Mouse (Mus musculus) midbrain, embryonic 12.5 days (tissue): ENCODE results near the gene Cth. TPM values are rescaled to one million over a fixed set of nuclear protein-coding genes. Genes with fewer than 3 reads are reported as not detected.

ENCODE experiments used
- ATAC-seq: fragments of 200-750 bp; cut with Nextera tagmentation; 2 replicates; pipeline ENCODE4 v1.8.0; 2017; ENCODE audit warnings: low read depth, moderate TSS enrichment, moderate library complexity; ENCODE audit not compliant: low FRiP score
- H3K27ac ChIP-seq: fragments of 300-500 bp; sonication (generic); replicated peaks from 2 replicates; pipeline ENCODE4 v1.5.1; 2016; ENCODE audit warnings: mild to moderate bottlenecking
- H3K27me3 ChIP-seq: fragments of 300-500 bp; sonication (generic); 2 replicates; pipeline ENCODE4 v1.6.1; 2016; ENCODE audit warnings: mild to moderate bottlenecking
- H3K36me3 ChIP-seq: fragments of 300-500 bp; sonication (generic); 2 replicates; pipeline ENCODE4 v1.6.1; 2016
- H3K4me1 ChIP-seq: fragments of 300-500 bp; sonication (generic); 2 replicates; pipeline ENCODE4 v1.6.1; 2016
- H3K4me2 ChIP-seq: fragments of 300-500 bp; sonication (generic); replicated peaks from 2 replicates; pipeline ENCODE4 v1.6.1; 2016; ENCODE audit warnings: mild to moderate bottlenecking, moderate library complexity
- H3K4me3 ChIP-seq: fragments of 300-500 bp; sonication (generic); 2 replicates; pipeline ENCODE4 v1.5.1; 2016; ENCODE audit warnings: mild to moderate bottlenecking
- H3K9ac ChIP-seq: fragments of 300-500 bp; sonication (generic); replicated peaks from 2 replicates; pipeline ENCODE4 v1.6.1; 2016; ENCODE audit warnings: mild to moderate bottlenecking, moderate library complexity
- H3K9me3 ChIP-seq: fragments of 300-500 bp; sonication (generic); 2 replicates; pipeline ENCODE4 v1.6.1; 2016; ENCODE audit warnings: mild to moderate bottlenecking
- WGBS: fragments of 180-500 bp; shearing (Covaris S2); methylation state at CpG from one replicate; pipeline ENCODE4 v1.1.7; 2016; 5-methylcytosine and 5-hydroxymethylcytosine counted together
- polyA plus RNA-seq: library from polyadenylated mRNA; unstranded; fragments of >200 nt; fragmentation: Nextera tagmentation; extraction: Ambion mirVana; gene quantifications from 2 replicates; pipeline ENCODE4 v1.2.1, GENCODE M21; 2016

The Cth gene
- polyA plus RNA-seq, 1 experiment from 2014 or later = 7.4 TPM

- H3K4me1 ChIP-seq = no peaks in the 10 kb centered on the region
- H3K36me3 ChIP-seq = no peaks in the 10 kb centered on the region
- H3K27me3 ChIP-seq = no peaks in the 10 kb centered on the region
- no peak overlapping the region for H3K9ac ChIP-seq
- 77% methylated on average over 3 of the region's 3 CpGs for WGBS
- H3K4me2 ChIP-seq = no peak overlapping the region
- no peaks in the 10 kb centered on the region for H3K9me3 ChIP-seq
- H3K27ac ChIP-seq = no peak overlapping the region
- no peak overlapping the region for H3K4me3 ChIP-seq
- no peak for ATAC-seq
Measured at GRCm38 (mm10) chr3:157908166-157908565, 16.7 kb downstream of the Cth start.

- Histone ChIP-seq H3K4me3 (no peak overlapping the region), H3K4me1 (no peaks in the 10 kb centered on the region), H3K27ac (no peak overlapping the region), H3K9ac (no peak overlapping the region), H3K36me3 (no peaks in the 10 kb centered on the region), H3K4me2 (no peak overlapping the region), H3K9me3 (no peaks in the 10 kb centered on the region), H3K27me3 (no peaks in the 10 kb centered on the region)
- WGBS = 93% methylated on average over 5 of the region's 5 CpGs
- no peak for ATAC-seq
Measured at GRCm38 (mm10) chr3:157901721-157902120, 23.2 kb downstream of the Cth start.

GRCm38 (mm10) chr3:157899986-157900385 lies 24.9 kb downstream of the Cth start:
- Histone ChIP-seq H3K27me3 (no peaks in the 10 kb centered on the region), H3K4me1 (no peaks in the 10 kb centered on the region), H3K9ac (no peak overlapping the region), H3K4me2 (no peak overlapping the region), H3K4me3 (no peak overlapping the region), H3K36me3 (no peaks in the 10 kb centered on the region), H3K9me3 (no peaks in the 10 kb centered on the region), H3K27ac (no peak overlapping the region)
- 94% methylated on average over 1 of the region's 1 CpGs for WGBS
- no peak for ATAC-seq

DNA sequence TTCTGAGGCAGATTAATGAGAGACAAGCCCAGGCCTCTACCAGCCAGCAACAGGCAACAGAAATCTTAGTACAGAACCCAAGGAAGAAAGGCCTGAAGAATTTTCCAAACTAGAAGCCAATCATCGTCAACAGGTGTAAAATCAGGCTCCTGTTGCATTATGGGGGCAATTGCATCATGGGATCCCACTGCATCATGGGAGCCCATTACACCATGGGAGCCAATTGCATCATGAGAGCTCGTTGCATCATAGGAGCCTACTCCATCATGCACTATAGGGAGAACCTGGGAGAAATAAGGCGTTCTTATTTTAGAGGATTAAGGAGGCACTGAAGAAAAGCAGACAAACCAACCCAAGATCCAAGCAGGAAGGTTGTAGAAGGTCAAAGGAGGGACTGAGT lies 27.2 kb downstream of the Cth start:
- Histone ChIP-seq H3K36me3 (no peaks in the 10 kb centered on the region), H3K9ac (no peak overlapping the region), H3K4me3 (no peak overlapping the region), H3K9me3 (no peaks in the 10 kb centered on the region), H3K27ac (no peak overlapping the region), H3K27me3 (no peaks in the 10 kb centered on the region), H3K4me1 (no peaks in the 10 kb centered on the region), H3K4me2 (no peak overlapping the region)
- WGBS = 85% methylated on average over 3 of the region's 3 CpGs
- ATAC-seq = no peak

- ATAC-seq = no peak
- H3K27me3 ChIP-seq = no peaks in the 10 kb centered on the region
Measured at GRCm38 (mm10) chr3:157891819-157892218, 33.1 kb downstream of the Cth start.

DNA sequence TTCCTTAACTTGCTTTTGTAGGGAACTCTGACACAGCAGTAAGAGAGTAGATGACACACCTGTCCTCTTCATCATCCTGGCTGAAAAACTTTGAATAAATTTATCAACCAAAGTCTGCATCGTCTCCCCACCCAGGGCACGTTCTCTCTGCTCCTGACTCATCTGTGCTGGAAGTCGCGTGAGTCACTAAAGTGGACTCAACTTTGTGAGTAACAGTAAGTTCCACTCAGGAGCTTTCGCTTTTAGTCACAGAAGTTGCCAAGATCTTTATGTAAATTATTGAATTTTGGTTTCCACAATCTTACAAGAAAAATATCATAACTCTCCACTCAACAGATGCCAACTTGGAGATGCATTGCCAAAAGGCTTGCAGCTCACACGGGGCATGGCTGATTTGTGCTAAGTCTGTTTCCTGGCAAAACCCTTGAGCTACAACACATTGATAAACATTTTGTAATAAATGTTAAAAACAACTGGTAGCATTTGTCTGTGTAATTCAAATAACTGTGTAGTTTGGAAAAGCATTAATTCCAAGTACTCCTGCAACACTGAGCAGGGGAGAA lies 40.7 kb downstream of the Cth start:
- ATAC-seq = no peak
- Histone ChIP-seq H3K27me3 (no peaks in the 10 kb centered on the region), H3K4me2 (no peak overlapping the region), H3K4me3 (no peak overlapping the region), H3K9ac (no peak overlapping the region), H3K27ac (no peak overlapping the region), H3K36me3 (no peaks in the 10 kb centered on the region), H3K9me3 (no peaks in the 10 kb centered on the region), H3K4me1 (no peaks in the 10 kb centered on the region)
- 90% methylated on average over 6 of the region's 6 CpGs for WGBS

More at GRCm38 (mm10) chr3:157891819-157892218, 33.1 kb downstream of the Cth start:
- no peak overlapping the region for H3K9ac ChIP-seq
- no peaks in the 10 kb centered on the region for H3K36me3 ChIP-seq
- no peak overlapping the region for H3K4me3 ChIP-seq
- no peaks in the 10 kb centered on the region for H3K9me3 ChIP-seq
- no peak overlapping the region for H3K27ac ChIP-seq
- H3K4me1 ChIP-seq = no peaks in the 10 kb centered on the region
- H3K4me2 ChIP-seq = no peak overlapping the region

DNA sequence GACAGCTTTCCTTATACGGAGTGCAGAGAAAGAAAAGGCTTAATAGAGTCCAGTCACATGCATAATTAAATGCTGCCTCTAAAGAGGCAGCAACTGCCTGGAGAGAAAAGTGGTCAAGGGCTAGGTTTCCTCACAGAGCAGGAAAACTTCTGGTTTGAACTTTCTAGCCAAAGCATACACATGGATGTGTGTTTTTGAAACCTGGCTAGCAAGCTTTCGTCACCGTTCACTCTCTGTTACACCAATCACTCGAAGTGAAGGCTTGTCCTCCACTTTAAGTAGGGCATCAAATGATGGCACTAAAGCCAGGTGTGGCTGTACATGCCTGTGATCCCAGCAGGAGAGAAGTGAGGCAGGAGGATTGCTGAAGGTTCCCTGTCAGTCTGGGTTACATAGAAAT lies 41.8 kb downstream of the Cth start:
- H3K4me1 ChIP-seq = no peaks in the 10 kb centered on the region
- 80% methylated on average over 4 of the region's 4 CpGs for WGBS
- H3K36me3 ChIP-seq = no peaks in the 10 kb centered on the region
- no peaks in the 10 kb centered on the region for H3K27me3 ChIP-seq
- H3K27ac ChIP-seq = no peak overlapping the region
- ATAC-seq = no peak
- H3K9ac ChIP-seq = no peak overlapping the region
- H3K9me3 ChIP-seq = no peaks in the 10 kb centered on the region
- no peak overlapping the region for H3K4me2 ChIP-seq
- H3K4me3 ChIP-seq = no peak overlapping the region

DNA sequence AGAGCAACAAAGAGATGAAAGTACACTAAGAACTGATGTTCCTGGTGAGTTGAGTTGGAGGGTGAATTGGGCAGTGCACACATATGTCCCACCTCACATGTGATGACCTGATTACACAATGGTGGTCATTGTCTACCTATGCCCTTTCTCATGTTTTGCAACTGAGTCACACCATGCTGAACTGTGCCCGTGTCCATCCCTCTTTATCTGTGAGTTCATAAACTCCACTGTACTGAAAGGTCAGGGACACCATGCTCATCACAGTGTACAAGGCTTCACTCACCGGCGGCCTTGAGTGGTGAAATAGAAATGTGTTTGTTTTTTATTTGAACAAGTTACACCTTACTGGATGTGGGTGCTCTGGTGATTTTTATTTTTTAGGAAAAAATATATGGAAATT lies 42.9 kb downstream of the Cth start:
- 97% methylated on average over 3 of the region's 3 CpGs for WGBS
- no peaks in the 10 kb centered on the region for H3K4me1 ChIP-seq
- ATAC-seq = 0 out of 2 replicates have a peak, but pooled peaks have one; percentile 11

DNA sequence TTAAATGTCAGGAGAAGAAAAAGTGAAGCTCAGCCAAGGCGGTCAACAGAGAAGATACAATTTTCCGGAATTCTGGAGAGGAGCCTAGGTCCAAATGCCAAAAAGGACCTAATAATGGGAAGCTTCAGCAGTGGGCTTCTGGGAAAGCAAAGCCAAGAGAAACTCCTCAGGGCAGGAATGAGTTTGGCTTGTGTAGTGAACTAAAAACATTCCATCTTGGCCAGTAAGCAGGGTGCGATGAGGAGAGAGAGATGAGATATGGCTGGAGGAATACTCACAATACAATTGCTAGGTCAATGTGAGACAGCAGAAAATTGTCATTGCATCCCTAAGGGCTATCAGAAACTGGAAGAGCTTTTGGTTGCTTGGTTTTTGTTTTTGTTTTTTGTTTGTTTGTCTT lies 43.9 kb downstream of the Cth start:
- Histone ChIP-seq H3K4me3 (no peak overlapping the region), H3K27ac (no peak overlapping the region), H3K4me1 (no peaks in the 10 kb centered on the region), H3K9me3 (no peaks in the 10 kb centered on the region), H3K9ac (no peak overlapping the region), H3K27me3 (no peaks in the 10 kb centered on the region), H3K36me3 (no peaks in the 10 kb centered on the region), H3K4me2 (no peak overlapping the region)
- 95% methylated on average over 3 of the region's 3 CpGs for WGBS
- no peak for ATAC-seq

More for the DNA sequence above, 42.9 kb downstream of the Cth start:
- Histone ChIP-seq H3K4me3 (no peak overlapping the region), H3K36me3 (no peaks in the 10 kb centered on the region), H3K9ac (no peak overlapping the region), H3K27ac (no peak overlapping the region), H3K4me2 (no peak overlapping the region), H3K27me3 (no peaks in the 10 kb centered on the region), H3K9me3 (no peaks in the 10 kb centered on the region)

DNA sequence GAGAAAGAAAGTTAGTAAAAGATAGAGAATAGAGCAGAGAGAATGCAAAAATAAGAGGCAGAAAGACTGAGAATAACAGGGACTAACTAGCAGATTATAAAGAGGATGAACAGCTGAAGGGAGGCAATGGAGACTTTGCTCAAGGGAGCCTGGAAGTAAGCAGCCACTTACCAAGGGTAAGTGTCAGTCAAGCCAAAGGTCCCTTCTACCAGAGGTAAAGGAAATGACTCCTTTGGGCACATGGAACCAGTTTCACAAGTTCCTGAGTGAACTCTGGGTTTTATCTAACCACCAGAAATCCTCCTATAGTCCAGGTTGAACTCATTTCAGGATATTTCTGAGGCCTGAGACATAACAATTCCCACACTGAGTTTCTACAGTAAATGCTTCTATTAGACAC lies 47.0 kb downstream of the Cth start:
- no peak for ATAC-seq
- H3K36me3 ChIP-seq = no peaks in the 10 kb centered on the region
- no peak overlapping the region for H3K27ac ChIP-seq

DNA sequence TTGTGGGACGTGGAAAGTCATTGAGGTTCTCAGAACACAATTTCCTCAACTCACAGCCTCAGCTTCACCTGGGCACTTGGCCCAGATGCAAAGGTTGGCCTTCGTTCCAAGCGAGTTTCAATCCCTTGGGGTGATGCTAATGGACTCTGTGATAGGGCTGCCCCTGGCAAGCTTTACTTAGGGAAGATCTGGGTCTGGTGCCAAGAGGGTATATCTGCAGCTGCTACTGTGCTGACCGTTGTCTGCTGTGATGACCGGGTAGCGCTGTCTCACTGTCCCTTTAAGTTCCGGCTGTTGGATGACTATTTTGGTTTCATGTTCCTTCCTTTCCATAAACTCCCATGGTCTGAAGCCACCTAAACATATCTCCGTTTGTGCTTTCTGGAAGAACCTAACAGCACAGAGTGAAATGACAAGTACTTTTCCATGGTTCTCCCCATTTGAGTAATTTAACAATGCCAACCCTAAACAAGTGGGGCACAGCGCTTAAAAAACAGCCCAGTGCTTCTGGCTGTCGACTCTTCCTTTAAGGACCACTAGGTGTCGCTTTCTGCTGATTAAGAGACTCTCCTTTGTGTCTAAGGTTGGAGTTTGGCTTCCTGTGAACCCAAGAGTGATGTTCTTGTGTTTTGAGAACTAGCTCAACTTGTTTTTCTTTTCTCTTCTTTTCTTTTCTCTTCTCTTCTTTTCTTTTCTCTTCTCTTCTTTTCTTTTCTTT lies 48.3 kb downstream of the Cth start:
- Histone ChIP-seq H3K27me3 (no peaks in the 10 kb centered on the region), H3K4me2 (no peak overlapping the region), H3K4me1 (no peaks in the 10 kb centered on the region), H3K9ac (no peak overlapping the region), H3K9me3 (no peaks in the 10 kb centered on the region), H3K4me3 (no peak overlapping the region), H3K36me3 (no peaks in the 10 kb centered on the region), H3K27ac (no peak overlapping the region)
- ATAC-seq = peak; percentile 79
- WGBS = 54% methylated on average over 11 of the region's 11 CpGs

More for the DNA sequence above, 47.0 kb downstream of the Cth start:
- H3K4me1 ChIP-seq = no peaks in the 10 kb centered on the region
- H3K4me2 ChIP-seq = no peak overlapping the region
- H3K27me3 ChIP-seq = no peaks in the 10 kb centered on the region
- H3K4me3 ChIP-seq = no peak overlapping the region
- H3K9me3 ChIP-seq = no peaks in the 10 kb centered on the region
- no peak overlapping the region for H3K9ac ChIP-seq

DNA sequence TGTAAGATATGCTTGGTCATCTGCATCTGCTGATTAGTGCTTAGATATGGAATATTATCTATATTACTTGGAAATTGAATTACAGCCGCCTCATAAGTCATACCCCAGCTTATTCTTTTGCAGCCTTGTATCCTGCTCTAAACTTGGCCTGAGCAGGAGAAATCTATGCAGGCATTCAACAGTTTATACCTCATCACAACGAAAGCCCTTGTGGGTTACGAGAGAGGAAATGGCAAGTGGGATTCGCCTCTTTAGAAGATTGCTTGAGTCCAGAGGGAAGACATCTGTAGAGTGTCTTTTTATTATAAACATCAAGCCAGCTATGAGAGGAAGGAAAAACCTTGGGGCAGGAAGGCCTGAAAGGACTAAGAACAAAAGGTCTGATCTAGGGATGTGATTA lies 52.0 kb downstream of the Cth start:
- Histone ChIP-seq H3K36me3 (no peaks in the 10 kb centered on the region), H3K4me1 (no peaks in the 10 kb centered on the region), H3K9ac (no peak overlapping the region), H3K27ac (no peak overlapping the region), H3K4me3 (no peak overlapping the region), H3K4me2 (no peak overlapping the region), H3K27me3 (no peaks in the 10 kb centered on the region), H3K9me3 (no peaks in the 10 kb centered on the region)
- no peak for ATAC-seq
- 85% methylated on average over 4 of the region's 4 CpGs for WGBS

DNA sequence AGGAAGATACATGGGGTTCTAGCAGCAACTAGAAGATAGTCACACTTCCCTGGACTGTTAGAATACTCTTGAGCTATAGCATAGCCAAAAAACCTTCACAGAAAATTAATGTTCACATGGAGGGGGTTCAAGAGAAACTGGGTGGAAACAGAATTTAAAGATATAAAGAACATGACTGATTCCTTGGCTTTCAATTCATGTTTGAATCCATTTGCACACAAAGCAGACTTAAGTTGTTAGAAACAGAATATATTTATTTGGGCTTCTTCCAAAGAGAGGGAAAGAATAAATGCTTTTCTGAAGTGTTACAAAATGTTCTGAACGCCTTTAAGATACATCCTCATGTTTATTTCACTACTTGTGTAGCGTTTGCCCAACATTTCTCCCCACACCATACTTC lies 57.0 kb downstream of the Cth start:
- Histone ChIP-seq H3K4me3 (no peak overlapping the region), H3K4me1 (no peaks in the 10 kb centered on the region), H3K36me3 (no peaks in the 10 kb centered on the region), H3K27me3 (no peaks in the 10 kb centered on the region), H3K9me3 (no peaks in the 10 kb centered on the region), H3K9ac (no peak overlapping the region), H3K4me2 (no peak overlapping the region), H3K27ac (no peak overlapping the region)
- WGBS = 79% methylated on average over 2 of the region's 2 CpGs
- ATAC-seq = no peak
